Mouse (Mus musculus) limb, embryonic 15.5 days (tissue): ENCODE results near the gene Foxd1. TPM values are rescaled to one million over a fixed set of nuclear protein-coding genes. Genes with fewer than 3 reads are reported as not detected.
A peak's percentile ranks its signal among the peaks of the same experiment; 100 is the strongest.

Experiments
- ATAC-seq: fragments of 200-750 bp; cut with Nextera tagmentation; 2 replicates; pipeline ENCODE4 v1.8.0; 2017; ENCODE audit warnings: low read depth, moderate TSS enrichment; ENCODE audit not compliant: insufficient number of reproducible peaks, low FRiP score, low TSS enrichment
- H3K27ac ChIP-seq: fragments of 300-500 bp; sonication (generic); 2 replicates; pipeline ENCODE4 v1.5.1; 2015; ENCODE audit warnings: moderate library complexity, mild to moderate bottlenecking, inconsistent platforms
- H3K27me3 ChIP-seq: fragments of 300-500 bp; sonication (generic); 2 replicates; pipeline ENCODE4 v1.6.1; 2015; ENCODE audit warnings: inconsistent platforms
- H3K36me3 ChIP-seq: fragments of 300-500 bp; sonication (generic); 2 replicates; pipeline ENCODE4 v1.6.1; 2015; ENCODE audit warnings: inconsistent platforms
- H3K4me1 ChIP-seq: fragments of 300-500 bp; sonication (generic); 2 replicates; pipeline ENCODE4 v1.6.1; 2015; ENCODE audit warnings: inconsistent platforms
- H3K4me2 ChIP-seq: fragments of 300-500 bp; sonication (generic); 2 replicates; pipeline ENCODE4 v1.6.1; 2015; ENCODE audit warnings: mild to moderate bottlenecking, inconsistent platforms
- H3K4me3 ChIP-seq: fragments of 300-500 bp; sonication (generic); 2 replicates; pipeline ENCODE4 v1.5.1; 2015; ENCODE audit warnings: mild to moderate bottlenecking, inconsistent platforms
- H3K9ac ChIP-seq: fragments of 300-500 bp; sonication (generic); 2 replicates; pipeline ENCODE4 v1.6.1; 2015; ENCODE audit warnings: inconsistent platforms
- H3K9me3 ChIP-seq: fragments of 300-500 bp; sonication (generic); 2 replicates; pipeline ENCODE4 v1.6.1; 2016; ENCODE audit warnings: inconsistent platforms
- WGBS: fragments of 180-500 bp; shearing (Covaris S2); methylation state at CpG from one replicate; pipeline ENCODE4 v1.1.7; 2015; 5-methylcytosine and 5-hydroxymethylcytosine counted together
- polyA plus RNA-seq: library from polyadenylated mRNA; unstranded; fragments of >200 nt; fragmentation: Nextera tagmentation; extraction: Ambion mirVana; gene quantifications from 2 replicates; pipeline ENCODE4 v1.2.1, GENCODE M21; 2015

Gene Foxd1
- polyA plus RNA-seq, 1 experiment from 2014 or later, result 0.29 TPM

DNA sequence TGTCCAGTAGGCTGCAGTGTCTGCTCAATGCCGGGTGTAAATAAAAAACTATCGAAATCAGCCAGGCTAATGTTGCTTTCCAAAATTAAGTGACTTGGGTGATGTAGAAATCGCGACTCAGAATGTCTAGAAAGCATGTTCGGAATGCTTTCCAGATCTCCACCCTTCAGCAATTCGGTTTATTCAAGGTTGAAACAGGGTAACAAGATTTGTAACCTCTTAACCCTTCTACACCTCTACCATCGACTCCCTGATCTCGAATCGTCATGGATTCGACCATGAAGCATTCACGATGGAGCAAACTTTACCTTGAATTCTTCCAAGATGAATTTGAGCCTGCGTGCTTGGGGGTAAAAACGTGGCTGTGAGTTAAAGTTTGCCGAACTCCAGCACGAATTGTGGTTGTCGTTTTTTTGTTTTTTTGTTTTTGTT is 36.8 kb upstream of the Foxd1 start:
- peak overlapping the region; percentile 94 for H3K27ac ChIP-seq
- H3K27me3 ChIP-seq, result no peaks in the 10 kb centered on the region
- H3K9ac ChIP-seq, result peak overlapping the region; percentile 95
- peak overlapping the region; percentile 45 for H3K4me2 ChIP-seq
- H3K36me3 ChIP-seq, result peaks cover 18% of the 10 kb centered on the region
- H3K9me3 ChIP-seq, result no peaks in the 10 kb centered on the region
- H3K4me3 ChIP-seq, result peak overlapping the region; percentile 97
- H3K4me1 ChIP-seq, result peaks cover 16% of the 10 kb centered on the region
- 2% methylated on average over 16 of the region's 16 CpGs for WGBS
- ATAC-seq, result no peak

DNA sequence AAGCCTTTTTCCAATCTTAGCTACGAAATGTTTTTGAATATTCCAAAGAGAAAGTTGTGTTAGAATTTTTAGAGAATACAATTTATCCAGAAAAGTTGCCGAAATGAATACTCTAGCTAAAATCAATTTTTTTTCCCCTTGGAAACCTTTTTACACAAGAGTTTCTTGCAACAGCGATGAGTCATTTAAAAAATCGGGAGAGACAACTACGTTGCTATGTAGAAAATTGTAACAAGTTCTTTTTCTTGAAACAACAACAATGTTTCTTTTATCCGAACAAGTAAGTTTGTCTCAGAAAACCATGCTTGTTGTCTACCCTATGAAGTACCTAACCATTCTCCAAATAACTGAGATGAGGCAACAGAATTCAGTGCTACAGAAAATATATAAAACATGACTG is 36.1 kb upstream of the Foxd1 start:
- Histone ChIP-seq H3K9ac (no peak overlapping the region), H3K4me1 (peaks cover 16% of the 10 kb centered on the region), H3K27me3 (no peaks in the 10 kb centered on the region), H3K9me3 (no peaks in the 10 kb centered on the region), H3K4me3 (no peak overlapping the region), H3K27ac (no peak overlapping the region), H3K4me2 (no peak overlapping the region), H3K36me3 (peaks cover 13% of the 10 kb centered on the region)
- WGBS, result 87% methylated on average over 6 of the region's 6 CpGs
- ATAC-seq, result no peak

DNA sequence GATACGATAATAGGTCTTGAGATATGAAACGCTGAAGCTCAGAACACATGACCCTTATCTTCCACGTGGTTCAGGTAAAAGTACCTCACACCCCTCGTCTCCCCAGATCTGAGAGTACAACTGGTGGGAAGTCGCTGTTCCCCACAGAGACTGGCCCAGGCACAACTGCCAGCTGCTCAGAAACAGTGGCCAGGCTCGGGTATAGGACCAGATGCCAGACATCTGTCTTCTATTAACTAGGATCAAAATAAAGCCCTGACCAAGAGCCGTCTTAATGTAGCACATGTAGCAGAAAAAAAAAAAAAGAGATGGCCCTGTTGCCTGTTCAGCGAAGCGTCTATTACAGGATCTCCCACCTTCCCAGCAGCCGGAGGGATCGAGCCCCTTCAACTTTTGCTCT is 29.0 kb upstream of the Foxd1 start:
- H3K27ac ChIP-seq, result no peak overlapping the region
- no peak overlapping the region for H3K9ac ChIP-seq
- H3K4me2 ChIP-seq, result no peak overlapping the region
- no peaks in the 10 kb centered on the region for H3K36me3 ChIP-seq
- ATAC-seq, result no peak
- no peaks in the 10 kb centered on the region for H3K4me1 ChIP-seq
- WGBS, result 39% methylated on average over 11 of the region's 11 CpGs
- H3K9me3 ChIP-seq, result no peaks in the 10 kb centered on the region
- H3K4me3 ChIP-seq, result no peak overlapping the region
- no peaks in the 10 kb centered on the region for H3K27me3 ChIP-seq

DNA sequence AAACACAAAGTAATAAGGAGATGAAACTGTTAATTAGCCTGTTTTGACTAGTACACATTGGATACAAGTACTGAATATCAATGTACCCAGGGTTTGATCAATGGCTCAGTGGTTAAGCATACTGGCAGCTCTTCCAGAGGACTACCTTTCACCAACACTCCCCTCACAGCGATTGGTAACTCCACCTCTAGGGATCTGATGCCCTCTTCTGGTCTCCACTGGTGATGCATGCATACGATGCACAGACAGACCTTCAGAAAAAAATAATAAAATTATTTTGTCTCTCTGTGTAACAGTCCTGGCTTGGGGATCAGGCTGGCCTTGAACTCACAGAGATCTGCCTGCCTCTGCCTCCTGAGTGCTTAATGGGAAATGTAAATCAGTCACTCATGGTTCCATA is 21.9 kb upstream of the Foxd1 start:
- Histone ChIP-seq H3K4me2 (no peak overlapping the region), H3K4me1 (0 out of 2 replicates have a peak, but pooled peaks cover 8% of the 10 kb centered on the region), H3K9me3 (no peaks in the 10 kb centered on the region), H3K4me3 (no peak overlapping the region), H3K9ac (no peak overlapping the region), H3K36me3 (no peaks in the 10 kb centered on the region), H3K27me3 (no peaks in the 10 kb centered on the region; the same call in 1 of the 2 replicates), H3K27ac (no peak overlapping the region)
- 52% methylated on average over 2 of the region's 2 CpGs for WGBS
- no peak for ATAC-seq

DNA sequence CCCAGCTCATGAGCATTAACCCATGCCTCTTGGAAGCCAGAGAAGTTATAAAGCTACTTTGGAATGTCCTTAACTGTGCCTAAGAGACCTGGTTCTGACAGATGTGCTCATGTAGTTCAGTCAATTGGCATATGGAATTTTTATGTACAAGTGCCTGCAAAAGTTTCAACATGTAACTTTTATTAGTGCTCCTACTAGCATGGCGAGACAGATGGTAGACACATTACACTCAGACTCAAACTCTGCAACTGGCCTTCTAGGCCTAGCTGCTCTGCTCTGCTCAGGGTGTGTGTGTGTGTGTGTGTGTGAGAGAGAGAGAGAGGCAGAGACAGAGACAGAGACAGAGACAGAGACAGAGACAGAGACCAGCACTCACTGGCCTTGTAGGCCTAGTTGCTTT is 17.8 kb upstream of the Foxd1 start:
- H3K9me3 ChIP-seq, result no peaks in the 10 kb centered on the region
- H3K4me3 ChIP-seq, result no peak overlapping the region
- no peak overlapping the region for H3K9ac ChIP-seq
- H3K36me3 ChIP-seq, result no peaks in the 10 kb centered on the region
- H3K4me2 ChIP-seq, result no peak overlapping the region
- ATAC-seq, result peak; percentile 52; the same call in 1 of the 2 replicates
- 36% methylated on average over 1 of the region's 1 CpGs for WGBS
- 0 out of 2 replicates have a peak, but pooled peaks cover 8% of the 10 kb centered on the region for H3K4me1 ChIP-seq
- H3K27me3 ChIP-seq, result no peaks in the 10 kb centered on the region; the same call in 1 of the 2 replicates
- no peak overlapping the region for H3K27ac ChIP-seq

DNA sequence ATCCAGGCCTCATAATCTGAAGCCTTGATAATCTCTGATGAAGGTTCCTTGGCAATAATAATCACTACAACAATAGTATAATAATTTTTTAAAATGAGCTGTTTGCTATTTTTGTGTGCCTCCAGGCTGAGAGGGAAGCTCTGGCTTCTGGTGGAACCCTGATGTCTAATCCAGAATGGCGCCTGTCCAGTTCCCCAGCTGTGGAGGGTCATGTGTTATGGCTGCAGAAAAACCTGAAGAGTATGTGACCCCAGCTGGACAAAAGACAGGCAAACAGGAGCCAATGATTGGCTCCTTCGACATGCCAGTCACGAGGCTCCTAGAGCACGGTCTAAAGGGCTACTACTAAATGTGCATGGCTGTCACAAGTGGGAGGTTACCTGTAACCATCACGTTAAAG is 13.5 kb upstream of the Foxd1 start:
- no peaks in the 10 kb centered on the region for H3K36me3 ChIP-seq
- 0 out of 2 replicates have a peak, but pooled peaks cover 8% of the 10 kb centered on the region for H3K4me1 ChIP-seq
- H3K4me3 ChIP-seq, result no peak overlapping the region
- ATAC-seq, result no peak
- no peak overlapping the region for H3K9ac ChIP-seq
- H3K9me3 ChIP-seq, result no peaks in the 10 kb centered on the region
- WGBS, result 82% methylated on average over 5 of the region's 5 CpGs
- H3K4me2 ChIP-seq, result no peak overlapping the region
- H3K27me3 ChIP-seq, result peaks cover 7% of the 10 kb centered on the region; the same call in 1 of the 2 replicates
- no peak overlapping the region for H3K27ac ChIP-seq

DNA sequence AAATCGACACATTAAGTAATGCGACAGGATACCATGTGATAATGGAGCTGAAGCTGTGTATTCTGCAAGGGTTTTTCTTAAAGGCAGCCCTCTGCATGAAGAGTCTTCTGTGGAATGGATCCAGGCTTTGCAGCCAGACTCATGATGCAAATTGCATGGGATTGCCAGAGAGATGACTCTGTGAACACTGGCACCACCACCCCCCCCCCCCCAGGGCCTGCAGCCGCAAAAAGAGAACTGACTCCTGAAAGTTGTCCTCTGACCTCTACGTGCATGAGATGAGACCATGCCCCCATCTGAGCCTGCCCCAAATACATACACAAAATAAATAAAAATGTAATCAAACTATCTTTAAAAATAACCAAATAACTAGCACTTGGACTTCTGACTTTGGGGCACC is 4.6 kb upstream of the Foxd1 start:
- no peaks in the 10 kb centered on the region for H3K9me3 ChIP-seq
- no peak overlapping the region for H3K27ac ChIP-seq
- no peak for ATAC-seq
- WGBS, result 79% methylated on average over 4 of the region's 4 CpGs
- peaks cover 11% of the 10 kb centered on the region for H3K4me1 ChIP-seq
- H3K4me3 ChIP-seq, result no peak overlapping the region
- no peak overlapping the region for H3K4me2 ChIP-seq
- H3K27me3 ChIP-seq, result peaks cover 68% of the 10 kb centered on the region
- H3K9ac ChIP-seq, result no peak overlapping the region
- no peaks in the 10 kb centered on the region for H3K36me3 ChIP-seq

DNA sequence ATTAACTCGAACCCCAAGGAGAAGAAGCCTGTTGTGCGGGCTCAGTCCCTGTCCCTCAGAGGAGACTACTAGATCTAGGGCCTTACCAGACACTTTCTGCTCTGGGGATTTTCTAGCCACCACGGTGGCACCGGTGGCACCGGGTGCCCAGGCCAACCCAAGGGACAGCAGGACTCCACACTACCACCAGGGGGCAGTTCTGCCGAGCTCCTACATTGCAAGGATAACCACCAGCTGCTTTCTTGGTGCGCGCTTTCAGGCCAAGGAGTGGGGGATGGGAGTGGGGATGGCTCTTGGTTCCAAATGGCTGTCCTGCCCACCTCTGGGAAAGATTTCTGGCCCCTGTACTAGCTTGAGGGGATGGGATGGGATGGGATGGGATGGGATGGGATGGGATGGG is 2.5 kb upstream of the Foxd1 start:
- Histone ChIP-seq H3K27ac (no peak overlapping the region), H3K4me2 (no peak overlapping the region), H3K4me3 (no peak overlapping the region), H3K9ac (no peak overlapping the region), H3K4me1 (peaks cover 27% of the 10 kb centered on the region), H3K27me3 (peaks cover 78% of the 10 kb centered on the region), H3K9me3 (no peaks in the 10 kb centered on the region), H3K36me3 (no peaks in the 10 kb centered on the region)
- no peak for ATAC-seq
- 11% methylated on average over 8 of the region's 8 CpGs for WGBS

DNA sequence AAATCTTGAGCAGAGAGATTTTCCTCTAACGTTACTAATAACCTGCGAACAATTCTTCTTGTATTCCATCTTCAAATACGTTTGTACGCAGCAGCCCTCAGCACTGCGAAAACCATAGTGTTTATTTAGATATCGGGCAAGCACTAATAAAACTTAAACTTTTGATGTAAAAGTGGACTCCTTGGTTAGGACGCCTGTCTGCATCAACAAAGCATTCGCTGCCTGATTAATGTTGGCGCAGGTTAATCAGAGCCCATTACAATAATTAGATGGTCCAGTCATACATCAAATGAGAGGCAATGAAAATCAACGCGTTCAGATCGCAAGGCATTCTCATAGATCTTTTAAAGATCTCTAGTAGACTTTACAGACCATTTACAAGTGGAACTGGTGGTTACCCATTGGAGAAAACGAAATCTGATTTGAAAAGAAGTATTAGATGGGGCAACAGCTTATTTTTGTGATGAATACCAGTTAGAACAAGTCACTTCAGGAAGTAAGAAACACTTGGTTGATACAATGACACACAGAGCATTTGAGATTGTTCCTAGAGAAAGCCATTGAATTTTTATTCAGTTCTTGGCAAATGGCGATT is 1.6 kb upstream of the Foxd1 start:
- Histone ChIP-seq H3K4me2 (no peak overlapping the region), H3K36me3 (no peaks in the 10 kb centered on the region), H3K27ac (no peak overlapping the region), H3K27me3 (peaks cover 82% of the 10 kb centered on the region), H3K4me1 (peaks cover 27% of the 10 kb centered on the region), H3K4me3 (no peak overlapping the region), H3K9me3 (no peaks in the 10 kb centered on the region), H3K9ac (no peak overlapping the region)
- 7% methylated on average over 14 of the region's 14 CpGs for WGBS
- no peak for ATAC-seq

DNA sequence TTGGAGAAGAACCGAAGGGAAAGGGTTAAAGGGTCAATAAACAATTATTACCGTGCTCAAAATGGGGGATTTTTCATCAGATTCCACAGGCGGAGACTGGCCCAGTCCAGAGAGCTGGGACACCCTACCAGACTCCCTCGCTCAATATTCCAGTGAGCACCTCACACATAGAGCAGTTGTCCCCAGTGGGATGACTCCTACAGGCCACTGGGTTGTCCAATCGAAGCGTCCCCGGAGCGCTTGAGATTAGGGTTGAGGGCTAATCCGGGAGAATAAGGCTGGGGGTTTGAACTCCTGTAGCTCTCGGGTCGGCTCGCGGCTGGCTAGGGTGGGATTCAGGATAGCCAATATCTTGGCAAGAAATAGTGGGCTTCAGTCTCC is 343 bp upstream of the Foxd1 start:
- Histone ChIP-seq H3K27ac (no peak overlapping the region), H3K27me3 (peaks cover 92% of the 10 kb centered on the region), H3K4me1 (peaks cover 27% of the 10 kb centered on the region), H3K9me3 (no peaks in the 10 kb centered on the region), H3K9ac (no peak overlapping the region), H3K4me2 (peak overlapping the region; percentile 91), H3K4me3 (peak overlapping the region; percentile 50), H3K36me3 (no peaks in the 10 kb centered on the region)
- ATAC-seq, result 0 out of 2 replicates have a peak, but pooled peaks have one; percentile 6
- 1% methylated on average over 13 of the region's 13 CpGs for WGBS

DNA sequence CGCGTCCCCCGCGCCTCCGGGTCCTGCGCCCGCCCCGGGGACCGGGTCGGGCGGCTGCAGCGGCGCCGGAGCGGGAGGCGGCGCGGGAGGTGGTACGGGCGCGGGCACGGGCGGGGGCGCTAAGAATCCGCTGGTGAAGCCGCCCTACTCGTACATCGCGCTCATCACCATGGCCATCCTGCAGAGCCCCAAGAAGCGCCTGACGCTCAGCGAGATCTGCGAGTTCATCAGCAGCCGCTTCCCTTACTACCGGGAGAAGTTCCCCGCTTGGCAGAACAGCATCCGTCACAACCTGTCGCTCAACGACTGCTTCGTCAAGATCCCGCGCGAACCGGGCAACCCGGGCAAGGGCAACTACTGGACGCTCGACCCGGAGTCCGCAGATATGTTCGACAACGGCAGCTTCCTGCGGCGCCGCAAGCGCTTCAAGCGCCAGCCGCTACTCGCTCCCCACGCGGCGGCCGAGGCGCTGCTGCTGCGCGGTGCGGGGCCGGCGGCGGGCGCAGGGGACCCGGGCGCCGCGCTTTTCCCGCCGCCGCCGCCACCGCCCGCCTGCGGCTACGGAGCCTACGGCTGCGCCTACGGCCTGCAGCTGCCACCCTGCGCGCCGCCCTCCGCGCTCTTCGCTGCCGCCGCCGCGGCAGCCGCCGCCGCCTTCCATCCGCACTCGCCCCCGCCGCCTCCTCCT is 973 bp downstream of the Foxd1 start:
- H3K27me3 ChIP-seq, result peaks cover 92% of the 10 kb centered on the region
- peaks cover 27% of the 10 kb centered on the region for H3K4me1 ChIP-seq
- peak overlapping the region; percentile 50 for H3K4me3 ChIP-seq
- WGBS, result under 1% methylated on average over 102 of the region's 102 CpGs
- no peaks in the 10 kb centered on the region for H3K9me3 ChIP-seq
- 0 out of 2 replicates have a peak overlapping the region, but pooled peaks have one; percentile 31 for H3K9ac ChIP-seq
- no peak overlapping the region for H3K27ac ChIP-seq
- H3K4me2 ChIP-seq, result peak overlapping the region; percentile 91
- ATAC-seq, result no peak
- H3K36me3 ChIP-seq, result no peaks in the 10 kb centered on the region

DNA sequence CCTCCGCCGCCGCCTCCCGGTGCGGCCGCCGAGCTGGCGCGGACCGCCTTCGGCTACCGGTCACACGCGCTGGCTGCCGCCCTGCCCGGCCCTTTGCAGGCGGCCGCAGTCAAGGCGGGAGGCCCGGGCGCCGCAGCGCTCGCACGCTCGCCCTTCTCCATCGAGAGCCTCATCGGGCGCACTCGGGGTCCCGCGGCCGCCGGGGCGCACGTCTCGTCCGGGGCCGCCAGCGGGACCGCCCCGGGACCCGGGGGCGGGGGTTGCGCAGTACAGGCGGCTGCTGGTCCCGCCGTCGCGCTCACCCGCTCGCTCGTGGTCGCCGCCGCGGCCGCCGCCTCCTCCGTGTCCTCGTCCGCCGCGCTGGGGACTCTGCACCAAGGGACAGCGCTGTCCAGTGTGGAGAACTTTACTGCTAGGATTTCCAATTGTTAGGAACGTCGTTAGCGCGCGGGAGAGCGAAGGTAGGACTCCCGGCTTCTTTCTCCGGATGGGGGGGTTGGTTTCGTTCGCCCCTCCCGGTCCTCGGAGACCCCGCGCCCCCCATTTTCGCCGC is 1.6 kb downstream of the Foxd1 start:
- H3K27ac ChIP-seq, result no peak overlapping the region
- peaks cover 27% of the 10 kb centered on the region for H3K4me1 ChIP-seq
- peaks cover 92% of the 10 kb centered on the region for H3K27me3 ChIP-seq
- H3K36me3 ChIP-seq, result no peaks in the 10 kb centered on the region
- no peak for ATAC-seq
- H3K4me2 ChIP-seq, result peak overlapping the region; percentile 91
- peak overlapping the region; percentile 31; the same call in 1 of the 2 replicates for H3K9ac ChIP-seq
- WGBS, result under 1% methylated on average over 72 of the region's 81 CpGs
- H3K4me3 ChIP-seq, result peak overlapping the region; percentile 50
- H3K9me3 ChIP-seq, result no peaks in the 10 kb centered on the region
